Comparison of ENCODE assay signal across 9 mouse cellular contexts in genomic region chr5:25222752-25223702, GRCm38 (mm10). TPM values are rescaled to one million over a fixed set of nuclear protein-coding genes. Genes with fewer than 3 reads are reported as not detected.
DNase-seq lines count a peak whose midpoint lies in the region; ATAC-seq and TF ChIP-seq lines count a peak whose summit lies in the region.
"Had no signal": no experiment of that assay in that cellular context is flagged by ENCODE, and none has a peak within 500 bp of the region (broad histone marks: within the 10 kb centered on the region; RNA-seq: fewer than 3 reads in every experiment).

Gene E130116L18Rik (minus strand): TSS chr5:25223153.

- H3K4me3 ChIP-seq in embryonic facial prominence, embryonic 14.5 days (ENCODE audit: low read depth, low read length) = peak within 1 kb of the TSS; percentile 74
- H3K4me3 ChIP-seq in heart, embryonic 11.5 days (ENCODE audit: low read depth, low read length) = peak within 1 kb of the TSS; percentile 73
- peak within 1 kb of the TSS; percentile 75 for H3K4me3 ChIP-seq in kidney, embryonic 15.5 days (replicated peaks)
- peak within 1 kb of the TSS; percentile 83 for H3K4me3 ChIP-seq in limb, embryonic 15.5 days
- peak within 1 kb of the TSS; percentile 51 for H3K4me3 ChIP-seq in midbrain, postnatal 0 days (ENCODE audit: low read depth, low read length)

- no peaks in the 10 kb centered on the region for H3K27me3 ChIP-seq in embryonic facial prominence, embryonic 14.5 days (replicated peaks; ENCODE audit: control insufficient read depth, insufficient read depth, low read length)
- H3K27me3 ChIP-seq in heart, embryonic 11.5 days (ENCODE audit: control insufficient read depth, insufficient read depth, low read length) = no peaks in the 10 kb centered on the region
- H3K27me3 ChIP-seq in kidney, embryonic 15.5 days = no peaks in the 10 kb centered on the region
- H3K27me3 ChIP-seq in limb, embryonic 15.5 days = no peaks in the 10 kb centered on the region
- H3K27me3 ChIP-seq in midbrain, postnatal 0 days (ENCODE audit: insufficient read depth, low read length) = no peaks in the 10 kb centered on the region

- peak; percentile 75 for DNase-seq in 3T3-L1 (ENCODE audit: low read depth, low spot score)
- peak; percentile 72 to 80 for DNase-seq in adrenal gland, postnatal 4 days (ENCODE audit: low spot score in 2 of 2)
- DNase-seq in embryonic facial prominence, embryonic 14.5 days (ENCODE audit: low spot score) = peak; percentile 87
- DNase-seq in midbrain, postnatal 0 days (ENCODE audit: low spot score) = peak; percentile 88
- peak; percentile 58 to 85 for DNase-seq in spleen, postnatal 10 days (ENCODE audit: low spot score in 2 of 2)

- TF ChIP-seq CTCF in midbrain, postnatal 0 days (IDR thresholded peaks at IDR 0.05) = peak; percentile 22

- no peaks in the 10 kb centered on the region for H3K9me3 ChIP-seq in embryonic facial prominence, embryonic 14.5 days (ENCODE audit: control insufficient read depth, low read length)
- H3K9me3 ChIP-seq in heart, embryonic 11.5 days (replicated peaks; ENCODE audit: control insufficient read depth, low read length) = no peaks in the 10 kb centered on the region
- no peaks in the 10 kb centered on the region for H3K9me3 ChIP-seq in kidney, embryonic 15.5 days (replicated peaks)
- H3K9me3 ChIP-seq in limb, embryonic 15.5 days = no peaks in the 10 kb centered on the region
- H3K9me3 ChIP-seq in midbrain, postnatal 0 days (ENCODE audit: low read length) = no peaks in the 10 kb centered on the region

- peak within 1 kb of the TSS; percentile 92 for H3K9ac ChIP-seq in embryonic facial prominence, embryonic 14.5 days (ENCODE audit: low read depth, low read length)
- peak within 1 kb of the TSS; percentile 81 for H3K9ac ChIP-seq in heart, embryonic 11.5 days (ENCODE audit: low read depth, low read length)
- peak within 1 kb of the TSS; percentile 83 for H3K9ac ChIP-seq in kidney, embryonic 15.5 days
- H3K9ac ChIP-seq in limb, embryonic 15.5 days = peak within 1 kb of the TSS; percentile 77
- peak within 1 kb of the TSS; percentile 65 for H3K9ac ChIP-seq in midbrain, postnatal 0 days (replicated peaks; ENCODE audit: low read length, poor library complexity, severe bottlenecking)

- peak; percentile 98 for ATAC-seq in embryonic facial prominence, embryonic 14.5 days (ENCODE audit: low read depth)
- peak; percentile 90 for ATAC-seq in heart, embryonic 11.5 days (replicated peaks; ENCODE audit: insufficient number of reproducible peaks, low FRiP score, low TSS enrichment)
- peak; percentile 97 for ATAC-seq in kidney, embryonic 15.5 days (replicated peaks; ENCODE audit: low FRiP score)
- ATAC-seq in limb, embryonic 15.5 days (ENCODE audit: insufficient number of reproducible peaks, low FRiP score, low TSS enrichment, low read depth) = peak; percentile 93
- ATAC-seq in midbrain, postnatal 0 days (ENCODE audit: low FRiP score) = peak; percentile 99

- no peaks in the 10 kb centered on the region for H3K36me3 ChIP-seq in embryonic facial prominence, embryonic 14.5 days (ENCODE audit: control insufficient read depth, insufficient read depth, low read length)
- H3K36me3 ChIP-seq in heart, embryonic 11.5 days (ENCODE audit: control insufficient read depth, insufficient read depth, low read length) = no peaks in the 10 kb centered on the region
- H3K36me3 ChIP-seq in kidney, embryonic 15.5 days = no peaks in the 10 kb centered on the region
- H3K36me3 ChIP-seq in limb, embryonic 15.5 days = 0 out of 2 replicates have a peak, but pooled peaks cover 6% of the 10 kb centered on the region
- no peaks in the 10 kb centered on the region for H3K36me3 ChIP-seq in midbrain, postnatal 0 days (ENCODE audit: insufficient read depth, low read length)
- H3K36me3 ChIP-seq: G1E had no signal

- H3K27ac ChIP-seq in embryonic facial prominence, embryonic 14.5 days (replicated peaks; ENCODE audit: low read depth, low read length) = peak within 1 kb of the TSS; percentile 91
- H3K27ac ChIP-seq in heart, embryonic 11.5 days (ENCODE audit: low read depth, low read length) = peak within 1 kb of the TSS; percentile 54
- peak within 1 kb of the TSS; percentile 95 for H3K27ac ChIP-seq in kidney, embryonic 15.5 days
- peak within 1 kb of the TSS; percentile 90 for H3K27ac ChIP-seq in limb, embryonic 15.5 days
- H3K27ac ChIP-seq in midbrain, postnatal 0 days (ENCODE audit: low read depth, low read length) = peak within 1 kb of the TSS; percentile 77

- WGBS in embryonic facial prominence, embryonic 14.5 days = 7% methylated on average over 30 of the region's 72 CpGs
- 4% methylated on average over 72 of the region's 72 CpGs for WGBS in heart, embryonic 11.5 days (ENCODE audit: insufficient replicate concordance)
- 2% methylated on average over 72 of the region's 72 CpGs for WGBS in kidney, embryonic 15.5 days
- 3% methylated on average over 71 of the region's 72 CpGs for WGBS in limb, embryonic 15.5 days
- WGBS in midbrain, postnatal 0 days = 3% methylated on average over 65 of the region's 72 CpGs

- H3K4me2 ChIP-seq in embryonic facial prominence, embryonic 14.5 days (ENCODE audit: low read depth, low read length) = peak within 1 kb of the TSS; percentile 67
- peak within 1 kb of the TSS; percentile 62 for H3K4me2 ChIP-seq in heart, embryonic 11.5 days
- H3K4me2 ChIP-seq in kidney, embryonic 15.5 days = peak within 1 kb of the TSS; percentile 69
- H3K4me2 ChIP-seq in limb, embryonic 15.5 days = peak within 1 kb of the TSS; percentile 57
- peak within 1 kb of the TSS; percentile 68 for H3K4me2 ChIP-seq in midbrain, postnatal 0 days (ENCODE audit: low read depth, low read length, poor library complexity, severe bottlenecking)

- no peaks in the 10 kb centered on the region for H3K4me1 ChIP-seq in embryonic facial prominence, embryonic 14.5 days (ENCODE audit: control insufficient read depth, insufficient read depth, low read length)
- peaks cover 5% of the 10 kb centered on the region; the same call in 1 of the 2 replicates for H3K4me1 ChIP-seq in heart, embryonic 11.5 days (ENCODE audit: control insufficient read depth, insufficient read depth, low read length)
- peaks cover 8% of the 10 kb centered on the region for H3K4me1 ChIP-seq in kidney, embryonic 15.5 days
- peaks cover 4% of the 10 kb centered on the region; the same call in 1 of the 2 replicates for H3K4me1 ChIP-seq in limb, embryonic 15.5 days
- H3K4me1 ChIP-seq in midbrain, postnatal 0 days (ENCODE audit: insufficient read depth, low read length) = peaks cover 8% of the 10 kb centered on the region

RNA-seq across cellular contexts. Expression of gene E130116L18Rik, which starts in this region (rescaled TPM):
- total RNA-seq in adrenal gland, postnatal 4 days (2021) = not detected
- polyA plus RNA-seq in embryonic facial prominence, embryonic 14.5 days (2014; fragmentation: Nextera tagmentation; extraction: Ambion mirVana) = not detected in 2 replicates
- polyA plus RNA-seq in heart, embryonic 11.5 days (2014; fragmentation: Nextera tagmentation; extraction: Ambion mirVana) = not detected in 2 replicates
- 1.9 TPM in 1 of 2 replicates, not detected in the other for polyA plus RNA-seq in kidney, embryonic 15.5 days (2015; fragmentation: Nextera tagmentation; extraction: Ambion mirVana)
- not detected in 2 replicates for polyA plus RNA-seq in limb, embryonic 15.5 days (2015; fragmentation: Nextera tagmentation; extraction: Ambion mirVana)
- not detected in 2 replicates for total RNA-seq in midbrain, postnatal 0 days (2014; rRNA removed)
- polyA plus RNA-seq in midbrain, postnatal 0 days (2015; fragmentation: Nextera tagmentation; extraction: Ambion mirVana) = 1.5 TPM in 1 of 2 replicates, not detected in the other
- total RNA-seq: G1E had no signal
- polyA plus RNA-seq: G1E had no signal

Comparison
In these comparisons a context has a peak if more than half of its experiments do, and no peak if none do; other contexts are left out.
1. Peak in every context shown above with its lines: DNase-seq, ATAC-seq, H3K4me3 ChIP-seq and H3K27ac ChIP-seq.
2. Peak in DNase-seq in adrenal gland, postnatal 4 days; RNA of the gene not detected or under 1 TPM.
3. Peak in DNase-seq, ATAC-seq, H3K4me3 ChIP-seq, H3K27ac ChIP-seq, H3K9ac ChIP-seq and H3K4me2 ChIP-seq in embryonic facial prominence, embryonic 14.5 days; RNA of the gene not detected or under 1 TPM.
4. Peak in ATAC-seq, H3K4me3 ChIP-seq, H3K27ac ChIP-seq, H3K9ac ChIP-seq and H3K4me2 ChIP-seq in heart, embryonic 11.5 days; RNA of the gene not detected or under 1 TPM.
5. Peak in ATAC-seq, H3K4me3 ChIP-seq, H3K27ac ChIP-seq, H3K9ac ChIP-seq and H3K4me2 ChIP-seq in limb, embryonic 15.5 days; RNA of the gene not detected or under 1 TPM.